Mouse (Mus musculus) T-helper 17 cell (primary cell): ENCODE measurements around the gene Slc25a31.

Experiments used
- in situ Hi-C, 2 experiments: fragments of 300-600 bp; cut with MboI, MseI; formaldehyde crosslinking; loops; 1 replicate in 1 of 2; 2 replicates in 1 of 2; pipeline ENCODE4 v1.15.1; 2025; ENCODE audit warnings: high pct_unique_total_duplicates in 2 of 2

Slc25a31 gene

GRCm38 (mm10) chr3:40708655-40709054 is at the start of gene Slc25a31:
TSS of gene Slc25a31 (plus strand) at chr3:40708855.
- in situ Hi-C loops: no loop called here

GRCm38 (mm10) chr3:40660231-40660630 is 48.4 kb upstream of the Slc25a31 start:
- in situ Hi-C loops: loop anchor here (10.0 to 25.0 kb wide), 4 partner anchors 773 to 1773 kb away; partner anchors contain the start of gene Fat4 (in 1 of the 2)

GRCm38 (mm10) chr3:40666109-40666508 is 42.5 kb upstream of the Slc25a31 start:
- in situ Hi-C loops: loop anchor here (10.0 to 25.0 kb wide), 4 partner anchors 779 to 1779 kb away; partner anchors contain the start of gene Fat4 (in 1 of the 2)

GRCm38 (mm10) chr3:40666861-40667719 is 41.6 kb upstream of the Slc25a31 start:
- in situ Hi-C loops: loop anchor here (10.0 to 25.0 kb wide), 4 partner anchors 780 to 1780 kb away; partner anchors contain the start of gene Fat4 (in 1 of the 2)

GRCm38 (mm10) chr3:40668889-40669288 is 39.8 kb upstream of the Slc25a31 start:
- in situ Hi-C loops: loop anchor here (10.0 to 25.0 kb wide), 4 partner anchors 782 to 1782 kb away; partner anchors contain the start of gene Fat4 (in 1 of the 2)

- in situ Hi-C loops: loop anchor here (10.0 to 25.0 kb wide), 4 partner anchors 782 to 1782 kb away; partner anchors contain the start of gene Fat4 (in 1 of the 2)
Measured at GRCm38 (mm10) chr3:40669395-40669794, 39.3 kb upstream of the Slc25a31 start.

- in situ Hi-C loops: loop anchor here (25.0 kb wide), 3 partner anchors 786 to 1786 kb away; partner anchors contain the start of gene Fat4 (in 1 of the 2)
Measured at GRCm38 (mm10) chr3:40673515-40673914, 35.1 kb upstream of the Slc25a31 start.

GRCm38 (mm10) chr3:40674873-40675405 is 33.7 kb upstream of the Slc25a31 start:
- in situ Hi-C loops: loop anchor here (25.0 kb wide), 3 partner anchors 788 to 1788 kb away; partner anchors contain the start of gene Fat4 (in 2 of the 2)

GRCm38 (mm10) chr3:40678856-40679255 is 29.8 kb upstream of the Slc25a31 start:
- in situ Hi-C loops: loop anchor here in 1 of 2 experiments (25.0 kb wide), 1 partner anchor 1792 kb away; the partner anchor contains the start of gene Fat4

GRCm38 (mm10) chr3:40682404-40682803 is 26.3 kb upstream of the Slc25a31 start:
- in situ Hi-C loops: loop anchor here (5.0 to 25.0 kb wide), 2 partner anchors 85 to 1795 kb away; partner anchors contain the start of gene Fat4 (in 1 of the 2)

- in situ Hi-C loops: loop anchor here (5.0 to 25.0 kb wide), 2 partner anchors 84 to 1796 kb away; partner anchors contain the start of gene Fat4 (in 1 of the 2)
Measured at GRCm38 (mm10) chr3:40683171-40683570, 25.5 kb upstream of the Slc25a31 start.

- in situ Hi-C loops: loop anchor here in 1 of 2 experiments (25.0 kb wide), 1 partner anchor 1799 kb away; the partner anchor contains the start of gene Fat4
Measured at GRCm38 (mm10) chr3:40685855-40686515, 22.7 kb upstream of the Slc25a31 start.

- in situ Hi-C loops: loop anchor here in 1 of 2 experiments (25.0 kb wide), 1 partner anchor 1800 kb away; the partner anchor contains the start of gene Fat4
Measured at GRCm38 (mm10) chr3:40686836-40687235, 21.8 kb upstream of the Slc25a31 start.

- in situ Hi-C loops: loop anchor here in 1 of 2 experiments (25.0 kb wide), 1 partner anchor 1800 kb away; the partner anchor contains the start of gene Fat4
Measured at GRCm38 (mm10) chr3:40687588-40687987, 21.1 kb upstream of the Slc25a31 start.

- in situ Hi-C loops: loop anchor here (5.0 to 25.0 kb wide), 2 partner anchors 34 to 1804 kb away; partner anchors contain the start of gene Fat4 (in 1 of the 2)
Measured at GRCm38 (mm10) chr3:40691566-40691965, 17.1 kb upstream of the Slc25a31 start.

GRCm38 (mm10) chr3:40693435-40693834 is 15.2 kb upstream of the Slc25a31 start:
- in situ Hi-C loops: loop anchor here (5.0 to 25.0 kb wide), 2 partner anchors 36 to 1806 kb away; partner anchors contain the start of gene Fat4 (in 1 of the 2)

GRCm38 (mm10) chr3:40693960-40694359 is 14.7 kb upstream of the Slc25a31 start:
- in situ Hi-C loops: loop anchor here (5.0 to 25.0 kb wide), 2 partner anchors 37 to 1807 kb away; partner anchors contain the start of gene Fat4 (in 1 of the 2)

- in situ Hi-C loops: loop anchor here (5.0 to 25.0 kb wide), 2 partner anchors 37 to 1807 kb away; partner anchors contain the start of gene Fat4 (in 1 of the 2)
Measured at GRCm38 (mm10) chr3:40694438-40694837, 14.2 kb upstream of the Slc25a31 start.

GRCm38 (mm10) chr3:40695162-40695561 is 13.5 kb upstream of the Slc25a31 start:
- in situ Hi-C loops: loop anchor here in 1 of 2 experiments (25.0 kb wide), 1 partner anchor 1808 kb away; the partner anchor contains the start of gene Fat4

- in situ Hi-C loops: loop anchor here in 1 of 2 experiments (25.0 kb wide), 1 partner anchor 1812 kb away; the partner anchor contains the start of gene Fat4
Measured at GRCm38 (mm10) chr3:40698834-40699233, 9.8 kb upstream of the Slc25a31 start.
